Mouse (Mus musculus) stomach, postnatal 0 days (tissue): Measurements from ENCODE around the gene Ascl5.

Experiments used
- CTCF ChIP-seq: IDR thresholded peaks from 2 replicates; pipeline ENCODE4 v1.5.1; 2016; ENCODE audit warnings: antibody characterized with exemption, low read depth, mild to moderate bottlenecking, moderate library complexity
- EP300 ChIP-seq: optimal IDR thresholded peaks from 2 replicates; pipeline ENCODE3; 2016; ENCODE audit warnings: antibody characterized with exemption

- peak; percentile 85 for TF ChIP-seq CTCF
- no peak for TF ChIP-seq EP300
Measured at GRCm38 (mm10) chr1:136076086-136076485, 25.5 kb downstream of the Ascl5 start.
